Mouse (Mus musculus) granulocyte monocyte progenitor cell, adult 5-6 weeks (primary cell): ENCODE results near the gene Gm4922. TPM values are rescaled to one million over a fixed set of nuclear protein-coding genes. Genes with fewer than 3 reads are reported as not detected.

Experiments used
- total RNA-seq, 2 experiments: library from RNA; stranded (forward) in 1 of 2; stranded (reverse) in 1 of 2; fragments of 200-712, 200-1000 nt in 1 of 2; fragments of >200 nt in 1 of 2; fragmentation: Nextera tagmentation in 1 of 2; gene quantifications; 2 replicates each; pipeline ENCODE4 v1.2.3; 2014 to 2017

Gene Gm4922
- total RNA-seq, 2 experiments from 2014 or later = not detected

Other genes with a start within 250 kb of the Gm4922 start
- gene Hebp2, start 240.7 kb downstream of the Gm4922 start, total RNA-seq (2014; fragmentation: Nextera tagmentation) = not detected in 2 replicates
- 1.2 and 2.3 TPM in 2 replicates for gene Hebp2, start 240.7 kb downstream of the Gm4922 start, total RNA-seq (2017)
- gene Arfgef3, start 42.8 kb downstream of the Gm4922 start, total RNA-seq (2014; fragmentation: Nextera tagmentation) = 2.0 and 3.4 TPM in 2 replicates
- 0.93 and 1.3 TPM in 2 replicates for gene Arfgef3, start 42.8 kb downstream of the Gm4922 start, total RNA-seq (2017)
- 0.88 and 2.6 TPM in 2 replicates for gene Perp, start 58.2 kb upstream of the Gm4922 start, total RNA-seq (2014; fragmentation: Nextera tagmentation)
- gene Perp, start 58.2 kb upstream of the Gm4922 start, total RNA-seq (2017) = 2.0 and 2.7 TPM in 2 replicates
- 3.1 and 6.1 TPM in 2 replicates for gene Tnfaip3, start 228.9 kb upstream of the Gm4922 start, total RNA-seq (2014; fragmentation: Nextera tagmentation)
- 34.0 and 36.2 TPM in 2 replicates for gene Tnfaip3, start 228.9 kb upstream of the Gm4922 start, total RNA-seq (2017)